Mouse (Mus musculus) erythroblast, embryonic 14.5 days (primary cell): ENCODE measurements around the gene Ltb.

ENCODE experiments used
- GATA1 ChIP-seq: IDR thresholded peaks from 2 replicates; pipeline ENCODE4 v1.6.1; 2012; ENCODE audit warnings: low read length, inconsistent platforms, mixed read lengths
- TAL1 ChIP-seq: IDR thresholded peaks from 3 replicates; pipeline ENCODE4 v1.6.1; 2012; ENCODE audit warnings: low read length, inconsistent platforms, mixed read lengths

DNA sequence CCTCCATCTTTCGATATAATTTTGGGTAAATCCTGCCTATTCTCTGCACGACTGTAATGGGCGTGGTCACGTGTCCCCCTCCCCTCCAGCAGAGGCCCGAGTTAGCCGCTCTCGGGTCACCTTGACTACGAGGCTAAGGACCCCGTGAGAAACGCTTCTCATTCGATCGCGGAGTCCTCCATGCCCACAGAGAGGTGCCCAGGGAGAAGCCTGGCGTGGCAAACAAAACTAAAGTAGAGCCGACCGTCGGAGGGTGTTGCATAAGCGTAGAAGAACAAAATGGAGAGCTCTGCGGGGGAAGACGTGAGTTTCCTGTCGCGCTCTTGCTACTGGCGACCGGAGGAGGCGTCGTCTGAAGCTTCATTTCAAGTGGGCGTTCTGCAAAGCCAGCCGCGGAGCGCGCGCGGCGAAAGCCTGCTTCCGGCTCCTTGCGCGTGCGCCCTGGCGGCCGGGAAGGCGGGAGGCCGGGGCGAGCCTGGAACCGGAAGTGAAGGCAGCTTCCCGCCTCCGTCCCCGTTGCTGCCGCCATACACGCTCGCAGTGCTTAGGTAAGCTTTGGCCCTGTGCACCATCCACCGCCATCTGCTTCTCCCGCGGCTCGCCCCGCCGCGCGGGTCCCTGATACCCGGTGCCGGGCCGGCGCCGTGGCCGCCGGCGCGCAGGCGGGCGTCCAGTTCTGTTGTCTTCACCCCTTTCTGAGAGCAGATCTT, 47.2 kb downstream of the Ltb start, which contains the start of gene Ddx39b:
- no peak for TF ChIP-seq TAL1
- no peak for TF ChIP-seq GATA1
